Mouse (Mus musculus) monocyte, adult 2 months (primary cell): ENCODE results near the gene St7.

ENCODE experiments used
- DNase-seq, 2 experiments: peaks; one replicate each; pipeline ENCODE4 v3.0.0; 2022; ENCODE audit warnings: low spot score in 2 of 2, low read depth in 1 of 2

St7 gene

DNA sequence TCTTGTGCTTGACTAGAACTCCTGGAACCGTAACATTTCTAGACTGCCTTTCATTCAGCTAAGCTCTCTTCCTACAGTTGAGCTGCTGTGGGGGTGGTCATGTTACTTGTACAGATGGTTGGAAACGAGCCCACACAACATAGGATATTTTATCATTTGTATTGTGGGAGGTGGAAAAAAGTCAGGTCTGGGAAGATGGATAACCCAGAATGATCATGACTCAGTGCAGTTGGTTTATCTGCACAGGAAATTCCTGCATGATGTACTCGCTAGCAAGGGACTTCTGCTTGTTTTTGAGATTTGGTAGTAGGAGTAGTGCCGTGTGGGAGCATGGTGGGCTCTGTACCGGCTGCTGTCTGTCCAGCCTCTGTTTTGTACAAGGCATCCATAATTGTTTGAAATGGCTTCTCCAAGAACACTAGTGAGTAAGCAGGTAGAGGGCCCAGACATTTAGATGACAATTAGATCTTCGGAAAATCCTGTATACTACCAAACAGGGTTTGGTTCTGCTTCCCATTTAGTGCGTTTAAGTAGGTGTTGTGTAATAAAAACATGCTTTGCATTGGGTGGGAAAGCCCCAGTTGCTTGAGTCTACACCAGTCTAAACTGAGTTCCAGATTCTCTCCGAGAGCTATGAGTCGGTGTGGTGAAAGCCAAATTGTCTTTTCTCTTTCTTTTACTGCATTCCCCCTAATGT is 71.4 kb downstream of the St7 start:
- DNase-seq = peak; percentile 6 to 12

- DNase-seq = no peak
Observed at GRCm38 (mm10) chr6:17764660-17764998, 71.9 kb downstream of the St7 start.

GRCm38 (mm10) chr6:17769972-17770644 is 77.4 kb downstream of the St7 start:
- no peak for DNase-seq

DNA sequence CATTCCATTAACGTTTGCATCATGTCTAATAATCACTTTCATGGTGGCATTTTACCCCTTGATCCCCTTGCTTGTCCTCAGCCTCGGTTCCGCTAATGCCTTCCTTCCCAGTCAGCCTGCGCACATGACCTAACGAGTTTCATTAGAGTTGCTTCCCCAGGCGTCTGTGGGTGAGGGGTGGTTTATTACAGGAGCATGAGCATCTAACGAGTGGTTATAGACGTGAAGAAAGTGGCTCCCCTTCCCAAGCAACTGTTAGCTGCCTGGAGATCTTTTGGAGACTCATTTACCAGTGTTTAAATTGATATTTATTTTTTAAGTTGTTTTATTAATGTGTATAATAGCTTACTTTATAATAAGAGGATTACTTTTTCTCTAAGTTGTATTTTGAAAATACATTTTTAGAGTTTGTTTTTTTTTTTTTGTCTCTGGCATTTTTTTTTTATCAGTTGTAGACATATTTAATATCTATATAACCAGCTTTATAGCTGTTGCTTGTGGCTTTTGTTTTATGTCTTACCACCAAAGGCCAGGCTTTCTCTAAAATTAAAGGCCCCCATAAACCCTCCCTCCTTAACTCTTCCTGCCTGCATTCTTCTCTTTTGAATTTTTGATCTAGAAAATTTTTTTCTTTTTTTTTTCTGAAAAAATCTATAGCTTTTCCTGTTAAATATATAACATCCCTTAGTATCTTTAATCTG is 78.1 kb downstream of the St7 start:
- DNase-seq = no peak

DNA sequence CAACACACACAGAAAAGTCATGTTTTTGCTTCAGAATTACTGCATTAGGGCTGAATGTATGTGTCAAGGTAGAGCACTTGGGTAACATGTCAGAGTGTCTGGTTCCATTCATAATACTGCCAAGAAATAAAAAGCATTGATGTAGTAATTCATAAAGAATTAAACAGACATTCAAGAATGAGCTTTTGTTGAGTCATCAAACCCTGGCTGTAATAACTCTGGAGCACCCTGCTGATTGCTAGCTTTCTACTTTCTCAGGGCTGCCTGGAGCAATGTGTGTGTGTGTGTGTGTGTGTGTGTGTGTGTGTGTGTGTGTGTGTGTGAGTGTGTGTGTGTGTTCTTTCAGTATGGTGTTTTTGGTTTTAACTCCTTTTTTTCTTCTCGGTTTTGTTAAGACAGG is 78.7 kb downstream of the St7 start:
- no peak for DNase-seq

DNA sequence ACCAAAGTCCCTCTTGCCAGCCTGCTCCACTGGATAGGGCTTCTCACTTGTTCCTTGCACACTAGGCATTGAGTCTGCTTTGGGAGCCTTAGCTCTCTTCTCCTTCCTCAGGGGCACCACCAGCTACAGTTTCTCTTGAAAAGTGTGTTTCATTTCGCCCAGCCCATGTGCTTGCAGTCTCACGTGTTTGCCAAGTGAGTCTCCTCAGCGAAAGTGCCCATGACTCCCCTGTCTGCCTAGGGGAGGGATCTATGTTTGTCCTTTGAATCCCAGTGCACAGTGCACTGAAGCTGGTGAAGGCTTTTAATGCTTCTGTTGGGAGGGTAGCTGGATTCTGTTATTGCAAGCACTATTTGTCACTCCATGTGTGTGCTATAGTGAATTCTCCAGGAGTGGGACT is 79.8 kb downstream of the St7 start:
- no peak for DNase-seq

DNA sequence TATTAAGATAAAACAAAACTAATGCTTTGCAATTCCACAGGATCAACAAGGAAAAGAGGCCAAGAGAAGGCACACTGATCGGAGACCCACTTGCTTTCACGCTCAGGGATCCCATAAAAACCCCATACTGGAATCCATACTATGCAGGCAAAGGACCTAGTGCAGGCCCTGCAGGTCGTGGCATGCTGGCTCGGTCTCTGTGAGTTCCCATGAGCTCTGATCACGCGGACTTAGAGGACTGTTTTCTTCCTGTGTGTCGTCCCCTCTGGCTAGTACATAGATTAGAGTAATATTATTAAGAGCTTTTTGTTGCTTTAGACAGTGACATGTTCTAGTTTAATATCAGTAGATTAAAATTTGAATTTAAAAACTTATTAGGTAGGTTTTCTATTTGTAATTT is 83.3 kb downstream of the St7 start:
- no peak for DNase-seq

GRCm38 (mm10) chr6:17777018-17777799 is 84.5 kb downstream of the St7 start:
- DNase-seq = no peak

DNA sequence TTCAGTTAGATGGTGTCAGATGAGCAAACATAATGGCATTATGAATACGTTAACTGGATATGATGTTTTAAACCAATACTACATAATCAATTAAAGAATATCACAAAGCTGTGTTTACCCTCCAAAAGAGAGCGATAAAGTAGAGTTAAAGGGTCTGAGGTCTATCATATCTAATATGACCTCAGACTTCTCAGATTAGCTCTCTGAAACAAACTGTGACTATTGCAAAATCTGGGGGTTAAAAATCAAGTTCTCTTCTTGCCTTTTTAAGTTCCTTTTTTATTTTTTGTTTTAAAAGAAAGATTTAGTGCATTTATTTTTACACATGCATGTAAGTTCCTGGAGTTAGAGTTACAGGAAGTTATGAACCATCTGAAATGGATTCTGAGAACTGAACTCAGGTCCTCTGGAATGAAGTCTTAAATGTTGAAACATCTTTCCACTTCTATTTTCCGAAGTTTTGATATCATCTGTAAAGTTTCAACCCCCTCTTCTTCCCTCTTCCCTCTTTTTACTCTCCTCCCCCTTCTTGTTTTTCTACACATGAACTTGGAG is 86.0 kb downstream of the St7 start:
- DNase-seq = no peak

- DNase-seq = no peak
Observed at GRCm38 (mm10) chr6:17783511-17783910, 90.8 kb downstream of the St7 start.

- no peak for DNase-seq
Observed at GRCm38 (mm10) chr6:17784523-17784922, 91.8 kb downstream of the St7 start.

DNA sequence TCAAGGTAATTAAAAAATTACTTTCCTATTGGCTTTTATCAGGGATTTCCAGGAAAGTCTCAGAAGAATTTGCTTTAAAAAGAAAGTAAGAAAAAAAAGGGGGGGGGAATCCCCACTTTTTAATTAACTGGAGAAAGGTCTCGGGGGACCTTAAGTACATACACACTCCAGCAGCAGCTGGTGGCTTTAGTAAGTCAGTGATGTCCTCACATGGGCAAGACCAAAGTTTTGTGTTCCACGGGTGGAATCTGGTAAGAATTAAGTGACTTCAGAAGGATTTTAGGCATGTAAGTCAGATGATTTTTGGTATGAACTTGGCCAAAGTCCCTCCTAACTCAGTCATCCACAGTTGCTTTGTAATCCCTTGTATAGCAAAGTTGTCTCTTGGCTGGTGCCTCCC is 92.5 kb downstream of the St7 start:
- no peak for DNase-seq

- no peak for DNase-seq
Observed at GRCm38 (mm10) chr6:17787810-17788209, 95.1 kb downstream of the St7 start.

DNA sequence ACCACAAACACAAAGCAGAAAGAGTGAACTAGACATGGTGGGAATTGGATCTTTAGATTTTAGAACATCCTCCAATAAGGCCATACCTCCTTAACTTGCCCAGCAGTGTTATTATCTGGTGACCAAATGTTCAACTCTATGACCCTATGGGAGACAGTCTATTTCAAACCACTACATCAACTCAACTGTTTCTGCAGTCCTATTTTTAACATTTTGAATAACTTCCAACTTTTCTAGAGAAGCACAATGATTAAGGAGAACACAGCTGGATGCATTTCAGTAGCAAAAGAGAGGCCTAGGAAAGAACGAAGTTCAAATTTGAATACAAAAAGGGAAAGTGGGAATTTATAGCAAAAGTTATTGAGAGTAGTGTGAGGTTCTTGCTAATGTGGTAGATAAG is 97.5 kb downstream of the St7 start:
- DNase-seq = no peak

DNA sequence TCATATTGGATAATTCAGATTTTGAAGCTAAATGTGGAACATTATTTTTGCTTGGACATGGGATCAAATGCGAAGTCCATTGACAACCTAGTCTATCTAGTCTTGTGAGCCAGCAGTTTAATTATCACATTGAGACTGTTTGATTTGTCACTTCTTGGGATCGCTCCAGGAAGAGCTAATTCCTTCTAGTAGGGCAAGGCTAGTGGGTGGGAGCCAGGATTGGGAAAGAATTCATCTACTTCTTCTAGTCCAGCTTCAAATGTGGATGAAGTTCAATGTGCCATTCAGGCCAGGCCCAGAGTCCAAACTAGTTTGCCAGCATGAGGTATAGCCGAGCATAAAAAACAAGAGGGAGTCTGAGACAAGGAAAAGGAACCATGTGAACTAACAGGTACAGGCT is 100.7 kb downstream of the St7 start:
- DNase-seq = no peak

- DNase-seq = no peak
Observed at GRCm38 (mm10) chr6:17797271-17797713, 104.6 kb downstream of the St7 start.

DNA sequence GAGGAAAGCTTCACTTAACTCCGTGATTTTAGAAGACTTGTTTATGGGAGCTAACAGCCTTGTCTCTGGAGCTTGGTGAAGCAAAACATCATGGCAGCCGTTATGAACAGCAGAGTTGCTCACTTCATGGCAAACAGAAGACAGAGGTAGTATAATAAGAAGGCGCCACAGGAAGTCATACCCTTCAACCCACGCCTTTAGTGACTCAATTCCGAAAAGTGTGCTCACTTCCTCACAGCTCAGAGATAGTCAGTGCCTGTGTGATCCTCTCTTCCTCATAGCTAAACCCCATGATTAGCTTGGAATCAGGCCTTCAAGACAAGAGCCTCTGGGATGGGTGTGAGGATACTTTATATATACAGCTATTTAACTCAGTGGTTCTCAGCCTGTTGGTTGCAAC is 108.0 kb downstream of the St7 start:
- peak in 1 of 2 experiments; percentile 7 for DNase-seq

GRCm38 (mm10) chr6:17804468-17804867 is 111.7 kb downstream of the St7 start:
- no peak for DNase-seq

- no peak for DNase-seq
Observed at GRCm38 (mm10) chr6:17806569-17806968, 113.8 kb downstream of the St7 start.

DNA sequence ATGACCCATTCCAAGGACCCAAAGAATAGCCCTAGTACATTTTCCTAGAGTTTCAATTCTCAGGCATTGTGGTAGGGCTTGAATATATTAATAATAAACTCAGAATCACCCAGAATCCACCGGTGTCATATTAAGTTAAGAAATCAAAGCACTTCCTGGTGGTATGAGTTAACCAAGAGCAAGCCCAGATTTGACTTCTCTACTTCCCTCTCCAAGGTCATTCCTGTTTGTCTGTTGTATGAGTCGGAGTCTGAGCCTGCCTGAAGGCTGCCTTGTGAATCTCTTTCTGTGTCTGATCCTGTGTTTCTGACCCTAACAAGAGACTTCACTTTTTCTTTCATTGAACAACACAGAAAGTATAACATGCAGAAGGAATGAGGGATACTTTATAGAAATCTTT is 118.3 kb downstream of the St7 start:
- DNase-seq = no peak

- no peak for DNase-seq
Observed at GRCm38 (mm10) chr6:17811531-17811930, 118.8 kb downstream of the St7 start.
